Comparison of ENCODE assay signal across 13 mouse cellular contexts in genomic region chr14:32016466-32016865, GRCm38 (mm10). TPM values are rescaled to one million over a fixed set of nuclear protein-coding genes. Genes with fewer than 3 reads are reported as not detected.
DNase-seq lines count a peak whose midpoint lies in the region; ATAC-seq lines count a peak whose summit lies in the region.
"Had no signal": no experiment of that assay in that cellular context is flagged by ENCODE, and none has a peak within 500 bp of the region (broad histone marks: within the 10 kb centered on the region; RNA-seq: fewer than 3 reads in every experiment).

No protein-coding gene starts in this region.

- no peaks in the 10 kb centered on the region for H3K9me3 ChIP-seq in neural tube, embryonic 12.5 days
- no peaks in the 10 kb centered on the region for H3K9me3 ChIP-seq in hindbrain, embryonic 16.5 days (ENCODE audit: control insufficient read depth, low read length)
- no peaks in the 10 kb centered on the region for H3K9me3 ChIP-seq in midbrain, embryonic 12.5 days
- no peaks in the 10 kb centered on the region for H3K9me3 ChIP-seq in embryonic facial prominence, embryonic 10.5 days
- H3K9me3 ChIP-seq: heart, embryonic 15.5 days; kidney, embryonic 15.5 days had no signal

- 83% methylated on average over 3 of the region's 3 CpGs for WGBS in neural tube, embryonic 12.5 days
- WGBS in hindbrain, embryonic 16.5 days = 68% methylated on average over 3 of the region's 3 CpGs
- WGBS in midbrain, embryonic 12.5 days = 80% methylated on average over 3 of the region's 3 CpGs
- WGBS in embryonic facial prominence, embryonic 10.5 days = 83% methylated on average over 3 of the region's 3 CpGs

- no peak for DNase-seq in neural tube, embryonic 10.5 days (ENCODE audit: extremely low spot score, low spot score)
- no peak for DNase-seq in embryonic facial prominence, embryonic 10.5 days (ENCODE audit: low spot score)
- no peak for DNase-seq in embryo, embryonic 10.5 days (ENCODE audit: low spot score)
- DNase-seq in right cerebral cortex, postnatal 10 days (ENCODE audit: low spot score in 2 of 2) = no peak
- DNase-seq in MN1 (ENCODE audit: low spot score) = no peak
- DNase-seq: liver; lung, adult 2 months had no signal

- no peak overlapping the region for H3K27ac ChIP-seq in neural tube, embryonic 12.5 days
- peak overlapping the region; percentile 69 for H3K27ac ChIP-seq in hindbrain, embryonic 16.5 days (ENCODE audit: low read depth, low read length)
- peak overlapping the region; percentile 86 for H3K27ac ChIP-seq in midbrain, embryonic 12.5 days (replicated peaks)
- H3K27ac ChIP-seq in embryonic facial prominence, embryonic 10.5 days (replicated peaks) = no peak overlapping the region
- H3K27ac ChIP-seq: heart, embryonic 15.5 days had no signal

- 0 out of 2 replicates have a peak overlapping the region, but pooled peaks have one; percentile 4 for H3K9ac ChIP-seq in neural tube, embryonic 12.5 days
- no peak overlapping the region for H3K9ac ChIP-seq in hindbrain, embryonic 16.5 days (ENCODE audit: low read depth, low read length)
- no peak overlapping the region for H3K9ac ChIP-seq in midbrain, embryonic 12.5 days (replicated peaks)
- H3K9ac ChIP-seq: heart, embryonic 15.5 days; kidney, embryonic 15.5 days had no signal

- no peak for ATAC-seq in neural tube, embryonic 12.5 days (ENCODE audit: low FRiP score, low read depth)
- peak; percentile 31; the same call in 1 of the 2 replicates for ATAC-seq in hindbrain, embryonic 16.5 days
- ATAC-seq in midbrain, embryonic 12.5 days (ENCODE audit: low FRiP score, low read depth) = 0 out of 2 replicates have a peak, but pooled peaks have one; percentile 13
- ATAC-seq: inflammation-experienced regulatory T-cells, adult 6 months had no signal

- peak overlapping the region; percentile 36; the same call in 1 of the 2 replicates for H3K4me2 ChIP-seq in neural tube, embryonic 12.5 days (replicated peaks)
- peak overlapping the region; percentile 32 for H3K4me2 ChIP-seq in hindbrain, embryonic 16.5 days (ENCODE audit: low read length)
- peak overlapping the region; percentile 27 for H3K4me2 ChIP-seq in midbrain, embryonic 12.5 days (replicated peaks)
- H3K4me2 ChIP-seq: heart, embryonic 15.5 days had no signal

- H3K27me3 ChIP-seq in neural tube, embryonic 12.5 days (replicated peaks) = no peaks in the 10 kb centered on the region
- H3K27me3 ChIP-seq in hindbrain, embryonic 16.5 days (replicated peaks; ENCODE audit: control insufficient read depth, insufficient read depth, low read length) = no peaks in the 10 kb centered on the region
- no peaks in the 10 kb centered on the region for H3K27me3 ChIP-seq in midbrain, embryonic 12.5 days
- no peaks in the 10 kb centered on the region for H3K27me3 ChIP-seq in embryonic facial prominence, embryonic 10.5 days (replicated peaks; ENCODE audit: low read depth, poor library complexity, severe bottlenecking)
- H3K27me3 ChIP-seq: heart, embryonic 15.5 days; kidney, embryonic 15.5 days had no signal

- peaks cover 12% of the 10 kb centered on the region for H3K4me1 ChIP-seq in neural tube, embryonic 12.5 days
- peaks cover 12% of the 10 kb centered on the region for H3K4me1 ChIP-seq in hindbrain, embryonic 16.5 days (ENCODE audit: control insufficient read depth, insufficient read depth, low read depth, low read length)
- peaks cover 15% of the 10 kb centered on the region for H3K4me1 ChIP-seq in midbrain, embryonic 12.5 days
- peaks cover 25% of the 10 kb centered on the region for H3K4me1 ChIP-seq in embryonic facial prominence, embryonic 10.5 days

- H3K36me3 ChIP-seq in neural tube, embryonic 12.5 days = no peaks in the 10 kb centered on the region
- no peaks in the 10 kb centered on the region for H3K36me3 ChIP-seq in hindbrain, embryonic 16.5 days (ENCODE audit: control insufficient read depth, insufficient read depth, low read length)
- H3K36me3 ChIP-seq in midbrain, embryonic 12.5 days = no peaks in the 10 kb centered on the region
- no peaks in the 10 kb centered on the region for H3K36me3 ChIP-seq in embryonic facial prominence, embryonic 10.5 days (replicated peaks)
- H3K36me3 ChIP-seq: heart, embryonic 15.5 days; kidney, embryonic 15.5 days had no signal

- no peak overlapping the region for H3K4me3 ChIP-seq in neural tube, embryonic 12.5 days
- no peak overlapping the region for H3K4me3 ChIP-seq in hindbrain, embryonic 16.5 days (ENCODE audit: low read length)
- no peak overlapping the region for H3K4me3 ChIP-seq in midbrain, embryonic 12.5 days
- H3K4me3 ChIP-seq in embryonic facial prominence, embryonic 10.5 days = no peak overlapping the region
- H3K4me3 ChIP-seq: heart, embryonic 15.5 days; kidney, embryonic 15.5 days had no signal

RNA-seq across cellular contexts. Expression of gene Galnt15, which starts 12.3 kb away (rescaled TPM):
- polyA plus RNA-seq in neural tube, embryonic 12.5 days (2016; fragmentation: Nextera tagmentation; extraction: Ambion mirVana) = 0.05 and 0.06 TPM in 2 replicates
- polyA plus RNA-seq in hindbrain, embryonic 16.5 days (2015; fragmentation: Nextera tagmentation; extraction: Ambion mirVana) = 1.1 and 1.4 TPM in 2 replicates
- 0.09 and 0.10 TPM in 2 replicates for polyA plus RNA-seq in midbrain, embryonic 12.5 days (2016; fragmentation: Nextera tagmentation; extraction: Ambion mirVana)
- 0.04 and 0.15 TPM in 2 replicates for polyA plus RNA-seq in embryonic facial prominence, embryonic 10.5 days (2016; fragmentation: Nextera tagmentation; extraction: Ambion mirVana)
- polyA plus RNA-seq: inflammation-experienced regulatory T-cells, adult 6 months had no signal

Comparison
In these comparisons a context has a peak if more than half of its experiments do, and no peak if none do; other contexts are left out.
1. H3K27ac ChIP-seq: peak in hindbrain, embryonic 16.5 days (single experiment) and midbrain, embryonic 12.5 days (single experiment); none in neural tube, embryonic 12.5 days (single experiment) and embryonic facial prominence, embryonic 10.5 days (single experiment).
2. Peak in every context shown above with its lines, with median percentiles within 50 percentile points of each other: H3K4me2 ChIP-seq.